In the genomic region with DNA sequence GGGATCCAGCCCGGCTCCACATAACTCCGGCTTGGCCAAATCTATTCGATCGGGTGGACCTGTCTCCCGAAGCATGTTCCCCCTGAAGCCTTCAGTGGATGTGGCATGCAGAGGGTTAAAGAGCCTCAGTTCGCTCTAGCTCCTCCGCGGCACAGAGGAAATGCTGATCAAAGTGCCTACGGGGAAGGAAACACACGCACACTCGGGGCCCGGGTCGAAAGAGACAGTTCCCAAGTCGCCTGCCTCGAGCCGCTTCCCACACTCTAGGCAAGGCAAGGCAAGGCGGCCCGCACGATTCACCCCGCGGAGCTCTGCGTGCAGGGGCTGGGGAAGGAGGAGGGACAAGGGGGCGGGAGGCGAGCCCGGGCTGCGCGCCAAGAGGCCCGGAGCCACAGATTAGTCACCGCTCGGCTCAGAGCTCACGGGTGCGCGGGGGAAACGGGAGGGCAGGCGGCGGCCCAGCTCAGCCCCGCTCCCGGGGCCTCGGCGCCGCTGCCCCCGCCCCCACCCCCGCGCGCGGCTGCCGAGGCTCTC, we compare ENCODE assay signal across 8 mouse cellular contexts.
DNase-seq lines count a peak whose midpoint lies in the region; ATAC-seq and TF ChIP-seq lines count a peak whose summit lies in the region.

No protein-coding gene starts in this region.

- H3K9ac ChIP-seq in midbrain, embryonic 16.5 days (ENCODE audit: low read depth, low read length), result peak overlapping the region; percentile 66
- H3K9ac ChIP-seq in stomach, embryonic 14.5 days (replicated peaks; ENCODE audit: low read depth, low read length), result peak overlapping the region; percentile 64; the same call in 1 of the 2 replicates

- TF ChIP-seq POLR2A in kidney, adult 2 months (IDR thresholded peaks at IDR 0.05; ENCODE audit: low read depth, low read length), result no peak

- H3K36me3 ChIP-seq in embryonic facial prominence, embryonic 10.5 days (replicated peaks), result peaks cover 1% of the 10 kb centered on the region
- H3K36me3 ChIP-seq in kidney, adult 2 months (ENCODE audit: control insufficient read depth, insufficient read depth, low read length), result no peaks in the 10 kb centered on the region
- no peaks in the 10 kb centered on the region for H3K36me3 ChIP-seq in midbrain, embryonic 16.5 days (ENCODE audit: control insufficient read depth, insufficient read depth, low read length)
- H3K36me3 ChIP-seq in stomach, embryonic 14.5 days (ENCODE audit: control insufficient read depth, insufficient read depth, low read length), result no peaks in the 10 kb centered on the region

- peak; percentile 66 for DNase-seq in layer of hippocampus, adult 11-12 months (ENCODE audit: low spot score)
- no peak for DNase-seq in layer of hippocampus, adult 9-10 months (ENCODE audit: low spot score)
- peak; percentile 68 for DNase-seq in embryonic facial prominence, embryonic 10.5 days (ENCODE audit: low spot score)
- DNase-seq in heart, adult 9 months (ENCODE audit: low spot score in 2 of 2), result peak; percentile 70 to 79
- peak; percentile 86 for DNase-seq in kidney, adult 2 months
- DNase-seq in liver, result peak; percentile 64

- TF ChIP-seq CTCF in kidney, adult 2 months (conservative IDR thresholded peaks at IDR 0.05; ENCODE audit: insufficient read depth, insufficient read length, low read depth, low read length), result no peak

- H3K9me3 ChIP-seq in embryonic facial prominence, embryonic 10.5 days, result no peaks in the 10 kb centered on the region
- no peaks in the 10 kb centered on the region for H3K9me3 ChIP-seq in midbrain, embryonic 16.5 days (replicated peaks; ENCODE audit: control insufficient read depth, low read length, poor library complexity, severe bottlenecking)
- no peaks in the 10 kb centered on the region for H3K9me3 ChIP-seq in stomach, embryonic 14.5 days (ENCODE audit: control insufficient read depth, low read depth, low read length)

- peak overlapping the region; percentile 67 for H3K4me3 ChIP-seq in embryonic facial prominence, embryonic 10.5 days
- peak overlapping the region; percentile 55 for H3K4me3 ChIP-seq in kidney, adult 2 months (ENCODE audit: insufficient read depth, low read depth, low read length)
- H3K4me3 ChIP-seq in midbrain, embryonic 16.5 days (ENCODE audit: low read depth, low read length), result peak overlapping the region; percentile 46
- peak overlapping the region; percentile 41 for H3K4me3 ChIP-seq in stomach, embryonic 14.5 days (ENCODE audit: low read depth, low read length)

- ATAC-seq in midbrain, embryonic 16.5 days, result peak; percentile 31
- peak; percentile 65 for ATAC-seq in stomach, embryonic 14.5 days (ENCODE audit: insufficient number of reproducible peaks, insufficient read depth, low FRiP score, low read depth)

- peaks cover 57% of the 10 kb centered on the region for H3K4me1 ChIP-seq in embryonic facial prominence, embryonic 10.5 days
- H3K4me1 ChIP-seq in kidney, adult 2 months (ENCODE audit: control insufficient read depth, insufficient read depth, low read length), result peaks cover 9% of the 10 kb centered on the region
- H3K4me1 ChIP-seq in midbrain, embryonic 16.5 days (ENCODE audit: control insufficient read depth, insufficient read depth, low read length), result peaks cover 14% of the 10 kb centered on the region
- peaks cover 5% of the 10 kb centered on the region; the same call in 1 of the 2 replicates for H3K4me1 ChIP-seq in stomach, embryonic 14.5 days (ENCODE audit: control insufficient read depth, insufficient read depth, low read length)

- peak overlapping the region; percentile 88 for H3K4me2 ChIP-seq in midbrain, embryonic 16.5 days (ENCODE audit: low read length)
- H3K4me2 ChIP-seq in stomach, embryonic 14.5 days (replicated peaks; ENCODE audit: low read depth, low read length), result peak overlapping the region; percentile 78

- peak overlapping the region; percentile 85 for H3K27ac ChIP-seq in embryonic facial prominence, embryonic 10.5 days (replicated peaks)
- peak overlapping the region; percentile 93 for H3K27ac ChIP-seq in kidney, adult 2 months (ENCODE audit: insufficient read depth, low read depth, low read length)
- H3K27ac ChIP-seq in midbrain, embryonic 16.5 days (ENCODE audit: low read length), result peak overlapping the region; percentile 77
- peak overlapping the region; percentile 94 for H3K27ac ChIP-seq in stomach, embryonic 14.5 days (ENCODE audit: low read length)

- peaks cover 100% of the 10 kb centered on the region for H3K27me3 ChIP-seq in embryonic facial prominence, embryonic 10.5 days (replicated peaks; ENCODE audit: low read depth, poor library complexity, severe bottlenecking)
- H3K27me3 ChIP-seq in kidney, adult 2 months (replicated peaks; ENCODE audit: control insufficient read depth, insufficient read depth, low read length), result no peaks in the 10 kb centered on the region
- H3K27me3 ChIP-seq in midbrain, embryonic 16.5 days (ENCODE audit: control insufficient read depth, insufficient read depth, low read depth, low read length), result peaks cover 11% of the 10 kb centered on the region
- H3K27me3 ChIP-seq in stomach, embryonic 14.5 days (ENCODE audit: control insufficient read depth, insufficient read depth, low read length), result 0 out of 2 replicates have a peak, but pooled peaks cover 4% of the 10 kb centered on the region

- WGBS in embryonic facial prominence, embryonic 10.5 days, result 5% methylated on average over 47 of the region's 47 CpGs
- under 1% methylated on average over 18 of the region's 47 CpGs for WGBS in kidney, adult 2 months
- WGBS in midbrain, embryonic 16.5 days, result 11% methylated on average over 21 of the region's 47 CpGs
- WGBS in stomach, embryonic 14.5 days, result 2% methylated on average over 23 of the region's 47 CpGs
